Mouse (Mus musculus) CH12.LX (cell line): ENCODE results near the gene Pde6d. TPM values are rescaled to one million over a fixed set of nuclear protein-coding genes. Genes with fewer than 3 reads are reported as not detected.
A peak's percentile ranks its signal among the peaks of the same experiment; 100 is the strongest.

ENCODE experiments used
- DNase-seq: peaks from one replicate; pipeline ENCODE4 v3.0.0-alpha.2; 2013; ENCODE audit errors: extremely low read depth
- H3K27ac ChIP-seq: 2 replicates; pipeline ENCODE4 v1.5.1; 2012; ENCODE audit warnings: low read depth, mild to moderate bottlenecking, control low read depth, moderate library complexity; ENCODE audit not compliant: insufficient read depth
- H3K27me3 ChIP-seq: replicated peaks from 2 replicates; pipeline ENCODE3; 2012; ENCODE audit warnings: inconsistent platforms
- H3K36me3 ChIP-seq, 2 experiments: replicated peaks in 1 of 2; 2 replicates each; pipeline versions ENCODE3 to v1.6.1; 2012; ENCODE audit warnings: inconsistent platforms in 1 of 2, low read length in 1 of 2, mild to moderate bottlenecking in 1 of 2, mixed read lengths in 1 of 2, moderate library complexity in 1 of 2; ENCODE audit not compliant: control insufficient read depth in 1 of 2, insufficient read depth in 1 of 2
- H3K4me1 ChIP-seq, 2 experiments: 2 replicates each; pipeline ENCODE4 v1.6.1; 2012; ENCODE audit warnings: inconsistent platforms in 1 of 2, moderate library complexity in 1 of 2; ENCODE audit not compliant: insufficient read depth in 2 of 2, control insufficient read depth in 1 of 2
- H3K4me2 ChIP-seq: 2 replicates; pipeline ENCODE4 v1.6.1; 2012; ENCODE audit warnings: low read depth, mild to moderate bottlenecking, control low read depth; ENCODE audit not compliant: poor library complexity, insufficient read depth, severe bottlenecking
- H3K4me3 ChIP-seq, 3 experiments: fragments of 150-350 bp in 1 of 3; sonication (generic) in 1 of 3; replicated peaks in 1 of 3; 2 replicates each; pipeline versions ENCODE3 to v1.5.1; 2011 to 2012; ENCODE audit warnings: low read depth in 2 of 3, low read length in 2 of 3, mild to moderate bottlenecking in 2 of 3, moderate library complexity in 2 of 3, control low read depth in 1 of 3, improper control_type of control experiment in 1 of 3, inconsistent platforms in 1 of 3, mixed read lengths in 1 of 3; ENCODE audit not compliant: poor library complexity in 1 of 3
- H3K79me2 ChIP-seq: replicated peaks from 2 replicates; pipeline ENCODE4 v1.6.1; 2012; ENCODE audit warnings: mild to moderate bottlenecking, moderate library complexity; ENCODE audit not compliant: control insufficient read depth, poor library complexity, insufficient read depth, severe bottlenecking; ENCODE audit errors: extremely low read depth
- H3K9ac ChIP-seq: 2 replicates; pipeline ENCODE4 v1.6.1; 2012; ENCODE audit warnings: low read depth, mild to moderate bottlenecking, control low read depth, moderate library complexity; ENCODE audit not compliant: insufficient read depth
- H3K9me3 ChIP-seq: replicated peaks from 2 replicates; pipeline ENCODE3; 2012; ENCODE audit warnings: low read length, inconsistent platforms, mixed read lengths
- BHLHE40 ChIP-seq: IDR thresholded peaks from 2 replicates; pipeline ENCODE4 v1.6.1; 2011; ENCODE audit warnings: mild to moderate bottlenecking, low read depth, low read length, improper control_type of control experiment
- CHD1 ChIP-seq: IDR thresholded peaks from 2 replicates; pipeline ENCODE4 v1.6.1; 2012; ENCODE audit warnings: low read depth, low read length, improper control_type of control experiment, inconsistent platforms
- CTCF ChIP-seq, 2 experiments: IDR thresholded peaks in 1 of 2; conservative IDR thresholded peaks in 1 of 2; 2 replicates each; pipeline ENCODE4 v1.5.1; 2011 to 2012; ENCODE audit warnings: low read depth in 2 of 2, low read length in 2 of 2, improper control_type of control experiment in 1 of 2, inconsistent platforms in 1 of 2, mild to moderate bottlenecking in 1 of 2, moderate library complexity in 1 of 2
- E2F4 ChIP-seq: IDR thresholded peaks from 2 replicates; pipeline ENCODE4 v1.6.1; 2011; ENCODE audit warnings: low read depth, low read length, improper control_type of control experiment; ENCODE audit not compliant: insufficient replicate concordance
- GABPA ChIP-seq: IDR thresholded peaks from 2 replicates; pipeline ENCODE4 v1.6.1; 2012; ENCODE audit warnings: low read depth, low read length, improper control_type of control experiment, inconsistent platforms; ENCODE audit not compliant: insufficient replicate concordance
- JUN ChIP-seq: IDR thresholded peaks from 2 replicates; pipeline ENCODE4 v1.6.1; 2011; ENCODE audit warnings: low read depth, mild to moderate bottlenecking, low read length, improper control_type of control experiment, moderate library complexity; ENCODE audit not compliant: insufficient read depth
- JUND ChIP-seq: conservative IDR thresholded peaks from 2 replicates; pipeline ENCODE4 v1.6.1; 2011; ENCODE audit warnings: low read depth, low read length, improper control_type of control experiment
- KAT2A ChIP-seq: IDR thresholded peaks from 2 replicates; pipeline ENCODE4 v1.6.1; 2012; ENCODE audit warnings: low read length, improper control_type of control experiment, inconsistent platforms; ENCODE audit not compliant: insufficient replicate concordance
- MAFK ChIP-seq: IDR thresholded peaks from 2 replicates; pipeline ENCODE4 v1.6.1; 2011; ENCODE audit warnings: low read length, improper control_type of control experiment; ENCODE audit not compliant: insufficient replicate concordance
- POLR2AphosphoS2 ChIP-seq: IDR thresholded peaks from 2 replicates; pipeline ENCODE4 v1.6.1; 2011; ENCODE audit warnings: low read depth, low read length, improper control_type of control experiment
- RAD21 ChIP-seq: IDR thresholded peaks from 2 replicates; pipeline ENCODE4 v1.6.1; 2011; ENCODE audit warnings: low read depth, mild to moderate bottlenecking, low read length, improper control_type of control experiment, moderate library complexity
- SMC3 ChIP-seq: IDR thresholded peaks from 2 replicates; pipeline ENCODE4 v1.6.1; 2011; ENCODE audit warnings: low read depth, low read length, improper control_type of control experiment
- UBTF ChIP-seq: IDR thresholded peaks from 2 replicates; pipeline ENCODE4 v1.6.1; 2012; ENCODE audit warnings: low read depth, mild to moderate bottlenecking, inconsistent platforms, low read length, improper control_type of control experiment, moderate library complexity
- ZMIZ1 ChIP-seq: IDR thresholded peaks from 2 replicates; pipeline ENCODE4 v1.6.1; 2012; ENCODE audit warnings: low read depth, mild to moderate bottlenecking, inconsistent platforms, low read length, improper control_type of control experiment
- dilution Hi-C: fragments of 300-500 bp; cut with MboI; formaldehyde crosslinking; loops from 2 replicates; pipeline ENCODE4 v1.14.3; 2020; ENCODE audit warnings: low sequenced_read_pairs; ENCODE audit not compliant: extremely low pct_unique_long_range_greater_than_20kb, extremely low pct_ligation_motif_present
- in situ Hi-C: fragments of 300-500 bp; cut with MboI; formaldehyde crosslinking; loops from 3 replicates; pipeline ENCODE4 v1.14.3; 2019; ENCODE audit warnings: low sequenced_read_pairs, low pct_ligation_motif_present, low pct_unique_long_range_greater_than_20kb, mixed read lengths
- polyA plus RNA-seq: library from polyadenylated mRNA; unstranded; fragments of >175 nt; gene quantifications from 2 replicates; pipeline ENCODE4 v1.2.1, GENCODE M21; 2012; ENCODE audit warnings: low read depth; ENCODE audit not compliant: insufficient read length
- total RNA-seq, 2 experiments: library from RNA; depleted of rRNA; stranded (reverse); fragments of 300-350 nt in 1 of 2; fragments of >200 nt in 1 of 2; gene quantifications; 2 replicates each; pipeline ENCODE4 v1.2.3; 2012 to 2014

The Pde6d gene
- total and polyA plus RNA-seq, 3 experiments, result 7.1 to 23.2 (median 20.8) TPM

DNA sequence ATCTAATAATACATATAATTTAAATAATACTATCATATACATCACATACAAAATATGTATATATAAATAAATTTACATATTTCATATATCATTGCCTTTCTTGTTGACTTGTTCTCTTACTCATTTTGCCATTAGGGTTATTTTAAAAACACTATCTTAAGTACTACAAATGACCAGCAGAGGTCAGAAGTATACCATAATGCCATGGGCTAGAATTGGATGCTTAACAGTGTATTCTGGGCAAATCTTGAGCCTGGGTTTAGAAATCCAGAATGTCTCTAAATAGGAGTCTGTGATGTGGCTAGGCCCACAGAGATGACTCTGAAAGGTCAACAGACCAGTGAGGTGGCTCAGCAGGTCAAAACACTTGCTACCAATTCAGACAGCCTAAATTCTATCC is 31.8 kb upstream of the Pde6d start:
- Histone ChIP-seq H3K4me3 (no peak overlapping the region), H3K4me2 (no peak overlapping the region)
- TF ChIP-seq CTCF (conservative IDR thresholded peaks at IDR 0.05 in 1 of 2, IDR thresholded peaks at IDR 0.05 in 1 of 2; ENCODE audit: low read depth in 2 of 2, low read length in 2 of 2) (peak in 1 of 2 experiments; percentile 66; a peak in 2 of 4 replicates), GABPA (no peak), CHD1 (no peak), E2F4 (no peak), POLR2AphosphoS2 (no peak), SMC3 (peak; percentile 23; the same call in 1 of the 2 replicates), MAFK (no peak), BHLHE40 (no peak), RAD21 (peak; percentile 58)
- TF ChIP-seq, all 38 proteins: peak for 3
- no peak overlapping the region for H3K27ac ChIP-seq
- no peaks in the 10 kb centered on the region for H3K79me2 ChIP-seq
- dilution Hi-C loops (no loop called here), in situ Hi-C loops (no loop called here)
- peak; percentile 33 for DNase-seq
- no peaks in the 10 kb centered on the region for H3K27me3 ChIP-seq
- peaks cover 0 to 8% of the 10 kb centered on the region in 2 experiments; a peak in 1 of 4 replicates for H3K4me1 ChIP-seq
- H3K9ac ChIP-seq, result no peak overlapping the region
- no peaks in the 10 kb centered on the region for H3K9me3 ChIP-seq
- H3K36me3 ChIP-seq, result peaks cover 0 to 23% of the 10 kb centered on the region in 2 experiments

DNA sequence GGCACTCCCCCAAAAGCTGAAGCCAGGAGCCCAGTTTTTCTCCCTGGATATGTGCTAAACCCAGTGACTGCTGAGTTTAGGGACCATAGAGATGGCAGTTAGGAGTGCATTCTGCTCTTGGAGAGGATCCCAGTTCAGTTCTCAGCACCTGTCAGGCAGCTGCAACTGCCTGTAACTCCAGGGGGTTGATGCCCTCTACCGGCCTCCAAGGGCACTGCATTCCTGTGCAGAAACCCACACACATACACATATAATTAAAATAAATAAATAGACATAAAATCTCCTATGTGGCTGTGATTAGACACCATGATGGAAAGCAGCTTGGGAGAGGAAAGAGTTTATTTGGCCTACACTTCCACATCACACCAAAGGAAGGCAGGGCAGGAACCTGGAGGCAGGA is 29.7 kb upstream of the Pde6d start:
- peaks cover 0 to 8% of the 10 kb centered on the region in 2 experiments; a peak in 1 of 4 replicates for H3K4me1 ChIP-seq
- TF ChIP-seq E2F4 (no peak), KAT2A (no peak), UBTF (no peak)
- TF ChIP-seq, all 38 proteins: peak for 0
- no peaks in the 10 kb centered on the region for H3K79me2 ChIP-seq
- no peaks in the 10 kb centered on the region for H3K9me3 ChIP-seq
- no peak overlapping the region for H3K27ac ChIP-seq
- H3K36me3 ChIP-seq, result peaks cover 8 to 42% of the 10 kb centered on the region in 2 experiments
- DNase-seq, result no peak
- H3K4me3 ChIP-seq, result no peak overlapping the region
- no peak overlapping the region for H3K4me2 ChIP-seq
- no peaks in the 10 kb centered on the region for H3K27me3 ChIP-seq
- H3K9ac ChIP-seq, result no peak overlapping the region
- dilution Hi-C loops (no loop called here), in situ Hi-C loops (no loop called here)

GRCm38 (mm10) chr1:86610954-86611353 is 28.5 kb upstream of the Pde6d start:
- Histone ChIP-seq H3K4me1 (peaks cover 0 to 8% of the 10 kb centered on the region in 2 experiments; a peak in 1 of 4 replicates), H3K4me3 (no peak overlapping the region), H3K4me2 (no peak overlapping the region), H3K36me3 (peaks cover 8 to 52% of the 10 kb centered on the region in 2 experiments), H3K9me3 (no peaks in the 10 kb centered on the region), H3K9ac (no peak overlapping the region), H3K27me3 (no peaks in the 10 kb centered on the region), H3K79me2 (no peaks in the 10 kb centered on the region), H3K27ac (no peak overlapping the region)
- dilution Hi-C loops, result no loop called here
- DNase-seq, result no peak
- TF ChIP-seq UBTF (no peak), RAD21 (no peak), JUN (no peak), SMC3 (no peak), ZMIZ1 (no peak), JUND (no peak)
- in situ Hi-C loops, result no loop called here
